Mouse (Mus musculus) midbrain, embryonic 10.5 days (tissue): ENCODE measurements at regions not wholly inside any gene's neighbourhood (a gene's known extent, or its start where the extent isn't known, plus 50 kb on each side); places are given as distances from the start of the nearest gene placed in this dataset.

ENCODE experiments used
- DNase-seq: peaks from one replicate; pipeline ENCODE4 v3.0.0-alpha.2; 2017; ENCODE audit warnings: low spot score
- H3K27ac ChIP-seq: fragments of 300-500 bp; sonication (generic); replicated peaks from 2 replicates; pipeline ENCODE4 v1.5.1; 2016; ENCODE audit warnings: mild to moderate bottlenecking
- H3K27me3 ChIP-seq: fragments of 300-500 bp; sonication (generic); 2 replicates; pipeline ENCODE4 v1.6.1; 2016; ENCODE audit warnings: low read depth, mild to moderate bottlenecking; ENCODE audit not compliant: poor library complexity, severe bottlenecking
- H3K36me3 ChIP-seq: fragments of 300-500 bp; sonication (generic); 2 replicates; pipeline ENCODE4 v1.6.1; 2016; ENCODE audit warnings: mild to moderate bottlenecking, moderate library complexity
- H3K4me1 ChIP-seq: fragments of 300-500 bp; sonication (generic); 2 replicates; pipeline ENCODE4 v1.6.1; 2016
- H3K4me3 ChIP-seq: fragments of 300-500 bp; sonication (generic); 2 replicates; pipeline ENCODE4 v1.5.1; 2016; ENCODE audit warnings: mild to moderate bottlenecking, moderate library complexity
- H3K9me3 ChIP-seq: fragments of 300-500 bp; sonication (generic); replicated peaks from 2 replicates; pipeline ENCODE4 v1.6.1; 2016; ENCODE audit warnings: mild to moderate bottlenecking
- WGBS: fragments of 180-500 bp; shearing (Covaris S2); methylation state at CpG from one replicate; pipeline ENCODE4 v1.1.7; 2016; 5-methylcytosine and 5-hydroxymethylcytosine counted together

DNA sequence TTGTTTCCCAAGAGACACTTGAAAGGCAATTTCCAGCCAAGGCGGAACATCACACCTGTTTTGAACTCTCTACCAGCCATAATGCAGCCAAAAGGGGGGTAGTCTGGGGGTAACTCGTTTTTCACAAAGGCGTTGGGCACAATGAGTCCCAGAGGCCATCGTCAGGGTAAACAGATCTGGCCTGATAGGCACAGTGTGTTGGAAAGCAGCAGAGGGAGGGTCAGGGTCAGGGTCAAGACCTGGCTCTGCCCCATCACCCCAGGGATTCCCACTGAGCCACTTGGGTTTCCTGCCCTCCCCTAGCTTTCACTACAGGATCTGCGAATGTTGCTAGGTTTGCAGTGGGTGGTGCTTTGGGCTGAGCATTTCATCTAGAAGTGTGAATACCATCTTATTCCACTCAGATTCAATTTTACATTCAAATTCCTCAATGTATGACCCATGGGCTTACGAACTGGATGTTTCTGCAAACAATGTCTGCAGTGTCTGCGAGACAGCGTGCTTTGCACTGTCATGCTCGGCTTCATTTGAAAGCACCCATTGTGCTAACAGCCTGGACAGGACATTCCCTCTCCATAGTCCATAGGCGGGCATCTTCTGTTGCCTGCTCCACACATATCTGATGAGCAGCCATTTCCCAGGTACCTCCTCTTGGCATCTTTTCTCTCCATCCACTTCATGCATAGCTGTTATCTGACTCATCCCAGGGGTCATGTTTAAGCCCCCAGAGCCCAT, 181.9 kb upstream of the Cxcl12 start:
- Histone ChIP-seq H3K36me3 (no peaks in the 10 kb centered on the region), H3K9me3 (no peaks in the 10 kb centered on the region), H3K27ac (peak overlapping the region; percentile 50), H3K27me3 (no peaks in the 10 kb centered on the region), H3K4me1 (peaks cover 24% of the 10 kb centered on the region), H3K4me3 (no peak overlapping the region)
- peak; percentile 25 for DNase-seq
- WGBS: 25% methylated on average over 10 of the region's 10 CpGs

DNA sequence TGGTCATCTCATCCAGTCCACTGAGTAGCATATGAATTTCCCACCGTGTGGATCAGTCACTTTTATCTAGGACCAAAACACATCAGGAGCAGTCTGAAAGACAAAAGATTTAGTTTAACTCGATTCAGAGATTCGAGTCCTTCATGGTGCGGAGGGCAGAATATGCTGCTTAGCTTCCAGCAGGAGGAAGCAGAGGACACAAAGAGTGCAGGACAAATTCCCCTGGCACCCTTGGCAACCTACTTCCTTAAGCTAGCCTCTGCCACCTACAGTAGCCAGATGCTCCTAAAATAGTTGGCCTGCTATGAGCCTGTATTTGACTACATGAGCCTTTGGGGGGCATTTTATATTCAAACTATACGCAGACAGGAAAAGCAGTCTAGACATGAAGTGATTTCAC, 181.1 kb upstream of the Cxcl12 start:
- Histone ChIP-seq H3K9me3 (no peaks in the 10 kb centered on the region), H3K36me3 (no peaks in the 10 kb centered on the region), H3K27ac (no peak overlapping the region), H3K4me3 (no peak overlapping the region), H3K27me3 (no peaks in the 10 kb centered on the region), H3K4me1 (peaks cover 24% of the 10 kb centered on the region)
- DNase-seq: no peak
- WGBS: 87% methylated on average over 5 of the region's 5 CpGs

DNA sequence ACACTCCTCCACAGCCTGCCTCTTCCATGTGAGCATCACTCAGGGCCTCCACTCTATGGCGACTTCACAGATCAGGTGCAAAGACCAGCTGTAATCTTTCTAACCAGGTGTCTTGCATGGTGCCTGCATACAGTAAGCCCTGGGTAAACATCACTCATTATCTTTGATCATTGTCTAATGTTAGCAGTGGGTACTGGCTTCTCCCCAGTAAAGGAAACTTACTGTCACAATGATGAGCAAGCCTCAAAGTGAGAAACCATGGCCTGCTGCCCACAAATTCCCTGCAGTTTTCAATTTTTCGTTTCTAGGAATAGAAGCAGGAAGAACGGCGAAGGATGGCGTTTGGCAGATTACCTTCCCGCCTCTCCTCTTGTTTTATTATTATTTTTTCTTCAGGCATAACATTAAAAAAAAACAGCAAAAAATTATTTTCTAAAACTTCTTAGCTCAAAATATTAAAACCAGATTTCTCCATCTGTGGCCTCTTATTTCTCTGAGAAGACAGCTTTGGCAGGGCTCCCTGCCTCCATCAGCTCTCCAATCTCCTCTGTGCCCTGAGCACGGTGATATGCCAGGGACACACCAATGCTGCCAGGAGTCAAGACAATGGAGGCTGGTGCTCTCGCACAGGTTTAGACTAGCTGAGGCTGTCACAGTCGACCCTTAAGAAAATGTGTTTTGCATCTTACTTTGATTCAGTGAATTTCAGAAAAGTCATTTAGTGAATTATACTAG, 169.2 kb upstream of the Cxcl12 start:
- WGBS: 88% methylated on average over 9 of the region's 9 CpGs
- Histone ChIP-seq H3K4me3 (no peak overlapping the region), H3K27me3 (no peaks in the 10 kb centered on the region), H3K9me3 (no peaks in the 10 kb centered on the region), H3K27ac (no peak overlapping the region), H3K36me3 (no peaks in the 10 kb centered on the region), H3K4me1 (peaks cover 4% of the 10 kb centered on the region; the same call in 1 of the 2 replicates)
- DNase-seq: no peak

DNA sequence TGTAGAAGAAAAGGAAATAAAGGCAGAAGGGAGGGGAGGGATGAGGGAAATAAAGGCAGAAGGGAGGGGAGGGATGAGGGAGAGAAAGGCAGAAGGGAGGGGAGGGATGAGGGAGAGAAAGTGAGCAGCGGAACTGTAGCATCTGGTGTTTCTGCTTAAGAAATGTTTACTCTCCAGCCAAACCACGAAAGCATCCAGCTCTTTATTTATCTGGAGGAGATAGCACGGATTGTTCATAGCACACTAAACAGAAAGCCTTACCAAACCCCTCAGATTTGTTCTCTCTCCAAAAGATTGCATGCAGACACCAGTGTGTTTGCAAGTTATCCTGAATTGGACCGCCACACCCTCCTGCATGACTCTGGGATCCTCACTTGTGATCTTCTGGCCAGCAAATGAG, 168.4 kb upstream of the Cxcl12 start:
- peaks cover 4% of the 10 kb centered on the region; the same call in 1 of the 2 replicates for H3K4me1 ChIP-seq
- H3K36me3 ChIP-seq: no peaks in the 10 kb centered on the region
- H3K27me3 ChIP-seq: no peaks in the 10 kb centered on the region
- no peak for DNase-seq
- H3K9me3 ChIP-seq: no peaks in the 10 kb centered on the region
- 66% methylated on average over 4 of the region's 4 CpGs for WGBS
- H3K27ac ChIP-seq: no peak overlapping the region
- H3K4me3 ChIP-seq: no peak overlapping the region

DNA sequence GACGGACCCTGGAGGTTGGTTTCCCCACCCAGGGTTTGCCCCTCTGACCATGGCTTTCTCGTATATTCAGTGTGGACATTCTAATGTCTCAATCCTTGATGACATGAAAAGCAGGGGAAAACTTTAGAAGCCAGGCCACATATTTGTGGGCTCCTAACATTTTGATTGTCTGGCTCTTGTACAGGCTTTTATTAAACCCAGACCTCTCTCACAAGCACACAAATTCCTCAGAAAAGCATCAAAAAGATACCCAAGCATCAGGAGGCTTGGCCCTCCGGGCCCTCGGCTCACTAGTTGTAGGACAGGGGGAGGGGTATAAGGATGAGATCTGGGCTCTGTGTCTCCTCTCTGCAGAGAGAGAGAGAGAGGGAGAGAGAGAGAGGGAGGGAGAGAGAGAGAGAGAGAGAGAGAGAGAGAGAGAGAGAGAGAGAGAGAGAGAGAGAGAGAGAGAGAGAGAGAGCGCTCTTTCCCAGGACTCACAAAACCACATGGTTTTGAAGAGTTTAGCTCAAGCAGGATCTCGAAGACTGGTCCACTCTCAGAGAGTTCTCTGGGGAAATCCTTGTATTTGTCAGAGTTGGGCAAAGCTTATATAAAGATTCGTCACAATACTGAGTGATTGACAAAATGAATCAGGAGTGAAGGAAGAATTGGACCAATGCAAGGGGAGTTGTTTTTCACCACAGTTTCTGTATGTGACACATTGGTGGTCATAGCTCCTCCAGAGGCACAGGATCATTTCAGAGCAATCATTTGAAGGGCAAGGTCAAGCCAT, 167.2 kb upstream of the Cxcl12 start:
- Histone ChIP-seq H3K4me3 (no peak overlapping the region), H3K27ac (peak overlapping the region; percentile 30; the same call in 1 of the 2 replicates), H3K4me1 (peaks cover 4% of the 10 kb centered on the region; the same call in 1 of the 2 replicates), H3K9me3 (no peaks in the 10 kb centered on the region), H3K36me3 (no peaks in the 10 kb centered on the region), H3K27me3 (no peaks in the 10 kb centered on the region)
- DNase-seq: no peak
- 71% methylated on average over 7 of the region's 7 CpGs for whole genome bisulfite sequencing

DNA sequence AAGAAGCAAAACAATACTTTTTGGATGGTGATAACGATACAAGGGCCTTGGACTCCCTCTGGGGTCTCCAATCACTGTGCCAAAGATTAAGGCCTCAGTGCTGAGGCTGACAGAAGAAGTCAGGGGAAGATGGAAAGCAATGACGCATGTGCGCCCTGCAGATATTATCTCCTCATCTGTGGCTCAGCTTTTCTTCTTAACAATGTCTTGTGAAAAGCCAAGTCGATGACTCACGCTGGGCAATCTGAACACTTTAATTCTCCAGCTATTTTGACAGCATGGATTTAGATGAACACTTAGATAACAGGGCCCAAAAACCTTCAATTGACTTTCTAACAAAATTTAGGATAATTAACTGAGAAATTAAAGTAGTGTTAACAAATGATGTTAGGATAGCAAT, 155.7 kb upstream of the Cxcl12 start:
- 88% methylated on average over 5 of the region's 5 CpGs for WGBS
- Histone ChIP-seq H3K27me3 (no peaks in the 10 kb centered on the region), H3K9me3 (no peaks in the 10 kb centered on the region), H3K36me3 (no peaks in the 10 kb centered on the region), H3K4me1 (no peaks in the 10 kb centered on the region), H3K4me3 (no peak overlapping the region), H3K27ac (no peak overlapping the region)
- no peak for DNase-seq

DNA sequence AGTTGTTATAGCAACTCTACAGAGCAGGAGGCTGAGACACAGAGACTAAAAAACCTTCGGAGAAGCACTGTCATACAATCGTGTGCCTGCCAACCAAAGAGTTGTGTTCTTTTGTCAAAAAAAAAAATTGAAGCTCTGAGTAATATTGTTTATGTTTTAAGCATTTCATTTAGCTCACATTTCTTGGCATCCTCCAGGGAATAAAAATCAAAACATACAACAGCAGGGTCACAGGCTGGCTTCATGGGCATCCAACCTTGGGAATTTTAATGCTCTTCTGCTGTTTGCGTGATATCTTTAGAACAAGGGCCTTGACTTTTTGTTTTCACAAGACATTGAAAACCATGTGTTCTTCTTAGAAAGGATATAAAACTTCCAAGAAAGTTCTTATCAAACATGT, 152.9 kb upstream of the Cxcl12 start:
- Histone ChIP-seq H3K27me3 (no peaks in the 10 kb centered on the region), H3K9me3 (no peaks in the 10 kb centered on the region), H3K36me3 (no peaks in the 10 kb centered on the region), H3K4me3 (no peak overlapping the region), H3K27ac (no peak overlapping the region), H3K4me1 (no peaks in the 10 kb centered on the region)
- 84% methylated on average over 3 of the region's 3 CpGs for WGBS
- no peak for DNase-seq

DNA sequence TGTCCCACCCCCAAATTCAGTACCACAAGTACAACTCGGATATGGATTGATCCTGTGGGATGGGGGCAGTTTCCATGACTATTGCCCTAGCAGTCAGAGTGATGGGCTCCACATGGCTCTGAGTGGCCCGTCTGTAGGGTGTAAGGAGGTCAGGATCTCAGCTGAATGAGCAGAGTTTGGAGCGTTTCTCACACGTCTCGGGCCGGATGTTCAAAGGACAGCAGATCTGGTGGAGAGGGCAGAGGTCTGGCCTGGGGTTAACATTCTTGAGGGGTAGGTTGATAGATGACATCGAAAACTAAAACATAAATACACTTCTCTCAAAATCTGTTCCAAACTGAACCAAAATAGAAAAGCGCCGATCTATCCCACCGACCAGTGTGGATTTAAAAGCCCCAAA, 146.5 kb upstream of the Cxcl12 start:
- H3K4me3 ChIP-seq: no peak overlapping the region
- no peaks in the 10 kb centered on the region for H3K9me3 ChIP-seq
- H3K27ac ChIP-seq: no peak overlapping the region
- no peaks in the 10 kb centered on the region for H3K36me3 ChIP-seq
- 74% methylated on average over 10 of the region's 10 CpGs for WGBS
- DNase-seq: no peak
- no peaks in the 10 kb centered on the region for H3K4me1 ChIP-seq
- no peaks in the 10 kb centered on the region for H3K27me3 ChIP-seq

DNA sequence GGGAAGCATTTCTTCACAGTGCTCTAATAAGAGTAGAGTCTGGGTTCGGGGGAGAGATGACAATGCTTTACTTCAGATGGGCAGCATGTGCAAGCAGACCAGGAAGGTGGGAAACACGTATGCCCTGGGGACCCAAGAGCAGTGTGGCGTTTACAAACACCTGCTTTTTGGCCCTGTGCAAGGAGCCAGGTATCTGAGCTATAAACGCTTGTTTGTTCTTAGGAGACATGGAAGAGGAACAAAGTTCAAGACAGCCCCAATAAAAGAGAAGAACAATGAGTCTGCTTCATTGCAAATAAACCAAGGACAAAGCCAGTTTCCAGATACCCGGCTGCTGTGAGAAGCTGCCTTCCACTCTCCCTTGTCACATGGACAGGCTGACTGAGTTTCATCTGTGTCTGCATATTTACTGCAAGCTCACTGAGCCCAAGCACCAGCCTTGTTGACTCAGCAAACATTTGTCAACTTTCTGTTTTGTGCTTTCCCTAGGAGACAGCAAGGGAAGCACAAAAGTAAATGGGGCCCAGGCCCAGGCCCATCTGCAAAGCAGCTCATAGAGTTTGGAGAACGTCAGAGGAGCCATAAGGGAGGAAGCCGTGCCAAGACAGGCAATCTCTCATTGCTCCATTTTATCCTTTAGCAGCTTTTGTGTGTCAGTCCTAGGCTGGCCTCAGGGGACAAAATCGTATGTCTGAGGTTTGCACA, 136.1 kb upstream of the Cxcl12 start:
- Histone ChIP-seq H3K27ac (peak overlapping the region; percentile 61; the same call in 1 of the 2 replicates), H3K27me3 (no peaks in the 10 kb centered on the region), H3K4me3 (no peak overlapping the region), H3K9me3 (no peaks in the 10 kb centered on the region), H3K4me1 (peaks cover 11% of the 10 kb centered on the region; the same call in 1 of the 2 replicates), H3K36me3 (no peaks in the 10 kb centered on the region)
- DNase-seq: no peak
- WGBS: 76% methylated on average over 8 of the region's 8 CpGs

DNA sequence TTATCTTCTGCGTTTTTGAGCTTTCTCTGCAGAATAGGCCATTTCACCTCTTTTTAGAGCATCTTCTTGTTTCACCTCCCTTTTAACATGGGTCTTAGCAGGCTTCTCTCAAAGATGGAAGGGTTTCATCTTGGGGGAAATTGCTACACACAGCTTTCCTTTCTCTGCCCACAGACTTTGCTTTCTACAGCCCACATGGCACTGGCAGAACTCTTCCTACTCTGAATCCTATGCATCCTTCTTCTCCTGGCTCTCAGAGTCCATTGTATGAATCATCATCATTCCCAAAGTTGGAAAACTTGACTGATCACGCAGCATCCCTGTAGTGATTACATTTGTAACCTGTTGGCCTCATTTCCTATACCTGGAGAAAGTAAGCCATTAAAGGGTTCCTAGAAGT, 124.6 kb upstream of the Cxcl12 start:
- Histone ChIP-seq H3K4me1 (no peaks in the 10 kb centered on the region), H3K27ac (no peak overlapping the region), H3K27me3 (no peaks in the 10 kb centered on the region), H3K36me3 (no peaks in the 10 kb centered on the region), H3K9me3 (no peaks in the 10 kb centered on the region), H3K4me3 (no peak overlapping the region)
- DNase-seq: no peak
- 74% methylated on average over 2 of the region's 2 CpGs for WGBS

DNA sequence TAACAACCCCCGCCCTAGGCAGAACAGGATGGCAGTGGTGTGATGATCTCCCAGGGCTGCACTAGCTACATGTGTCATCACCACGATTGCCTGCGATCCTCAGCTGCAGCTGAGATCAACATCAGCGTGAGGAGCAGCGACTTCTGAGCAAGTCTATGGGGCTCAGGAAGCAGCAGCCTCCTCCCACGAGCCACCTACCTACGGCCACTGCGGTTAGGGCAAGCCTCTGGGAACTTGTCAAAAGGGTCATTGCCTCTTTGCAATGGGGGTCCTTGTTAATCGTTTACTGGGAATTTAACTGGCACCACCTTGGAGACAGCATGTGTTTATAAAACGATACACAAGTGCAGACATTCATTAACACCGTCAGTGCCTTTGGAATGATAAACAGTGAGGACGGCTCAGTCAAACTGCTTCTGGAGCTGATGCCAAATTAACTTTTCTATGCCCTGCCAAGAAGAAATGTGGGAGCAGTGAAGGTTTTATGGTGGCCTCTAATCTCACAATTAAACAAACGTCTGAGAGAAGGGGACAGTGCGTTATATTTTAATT, 118.8 kb upstream of the Cxcl12 start:
- Histone ChIP-seq H3K27me3 (0 out of 2 replicates have a peak, but pooled peaks cover 3% of the 10 kb centered on the region), H3K36me3 (no peaks in the 10 kb centered on the region), H3K27ac (no peak overlapping the region), H3K9me3 (no peaks in the 10 kb centered on the region), H3K4me1 (no peaks in the 10 kb centered on the region), H3K4me3 (no peak overlapping the region)
- WGBS: 86% methylated on average over 14 of the region's 14 CpGs
- DNase-seq: no peak

DNA sequence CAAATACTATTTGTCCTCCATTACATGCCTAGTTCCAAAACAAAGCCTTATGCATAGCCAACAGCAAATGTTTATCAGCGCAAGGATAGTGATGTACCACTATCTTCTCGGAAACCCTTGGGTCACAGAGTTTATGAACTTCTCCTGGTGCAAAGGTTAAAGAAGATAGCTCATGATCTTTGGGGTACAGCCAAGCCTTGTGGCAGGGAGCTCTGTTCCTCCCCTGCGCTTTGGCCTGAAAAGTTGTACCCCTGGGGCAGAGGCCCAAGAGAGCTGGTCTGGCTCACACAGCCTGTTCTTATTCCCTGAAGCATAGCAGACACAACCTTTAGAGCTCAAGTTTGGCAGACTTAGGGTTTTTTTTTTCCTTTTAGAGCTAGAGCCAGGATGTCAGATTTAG, 107.6 kb upstream of the Cxcl12 start:
- no peak for DNase-seq
- Histone ChIP-seq H3K27me3 (no peaks in the 10 kb centered on the region), H3K9me3 (no peaks in the 10 kb centered on the region), H3K4me3 (no peak overlapping the region), H3K36me3 (no peaks in the 10 kb centered on the region), H3K27ac (no peak overlapping the region), H3K4me1 (no peaks in the 10 kb centered on the region)
- WGBS: 93% methylated on average over 3 of the region's 3 CpGs
